In genomic region chr12:102499210-102499609, GRCm38 (mm10) we compare ENCODE assay signal across 18 mouse cellular contexts. TPM values are rescaled to one million over a fixed set of nuclear protein-coding genes. Genes with fewer than 3 reads are reported as not detected.
DNase-seq lines count a peak whose midpoint lies in the region; ATAC-seq and TF ChIP-seq lines count a peak whose summit lies in the region.
"Had no signal": no experiment of that assay in that cellular context is flagged by ENCODE, and none has a peak within 500 bp of the region (broad histone marks: within the 10 kb centered on the region; RNA-seq: fewer than 3 reads in every experiment).

No protein-coding gene starts in this region.

- no peak for TF ChIP-seq CTCF in heart, adult 2 months (IDR thresholded peaks at IDR 0.05)
- TF ChIP-seq CTCF in kidney, postnatal 0 days (IDR thresholded peaks at IDR 0.05; ENCODE audit: low read depth), result no peak
- no peak for TF ChIP-seq CTCF in kidney, adult 2 months (conservative IDR thresholded peaks at IDR 0.05; ENCODE audit: insufficient read depth, insufficient read length, low read depth, low read length)

- H3K27me3 ChIP-seq in heart, adult 2 months (ENCODE audit: control insufficient read depth, insufficient read depth, low read length), result no peaks in the 10 kb centered on the region
- H3K27me3 ChIP-seq in kidney, postnatal 0 days (ENCODE audit: insufficient read depth, low read length), result no peaks in the 10 kb centered on the region
- H3K27me3 ChIP-seq in kidney, adult 2 months (replicated peaks; ENCODE audit: control insufficient read depth, insufficient read depth, low read length), result no peaks in the 10 kb centered on the region
- H3K27me3 ChIP-seq in limb, embryonic 12.5 days, result no peaks in the 10 kb centered on the region
- H3K27me3 ChIP-seq: CH12.LX; forebrain, embryonic 12.5 days; liver, embryonic 15.5 days; megakaryocyte, embryonic 14.5 days; neural tube, embryonic 12.5 days had no signal

- no peak overlapping the region for H3K4me2 ChIP-seq in kidney, postnatal 0 days (ENCODE audit: low read length)
- H3K4me2 ChIP-seq in limb, embryonic 12.5 days, result no peak overlapping the region
- H3K4me2 ChIP-seq: forebrain, embryonic 12.5 days; liver, embryonic 15.5 days; neural tube, embryonic 12.5 days had no signal

- H3K4me1 ChIP-seq in heart, adult 2 months (ENCODE audit: control insufficient read depth, insufficient read depth, low read length), result no peaks in the 10 kb centered on the region; the same call in 1 of the 2 replicates
- 0 out of 2 replicates have a peak, but pooled peaks cover 3% of the 10 kb centered on the region for H3K4me1 ChIP-seq in kidney, postnatal 0 days (replicated peaks; ENCODE audit: insufficient read depth, low read length)
- peaks cover 11% of the 10 kb centered on the region for H3K4me1 ChIP-seq in kidney, adult 2 months (ENCODE audit: control insufficient read depth, insufficient read depth, low read length)
- H3K4me1 ChIP-seq in limb, embryonic 12.5 days (replicated peaks), result peaks cover 19% of the 10 kb centered on the region
- H3K4me1 ChIP-seq: forebrain, embryonic 12.5 days; liver, embryonic 15.5 days; neural tube, embryonic 12.5 days had no signal

- DNase-seq in heart, adult 11 months, result peak; percentile 76
- no peak for DNase-seq in heart, adult 2 months
- DNase-seq in kidney, postnatal 0 days (ENCODE audit: low spot score), result no peak
- no peak for DNase-seq in kidney, adult 2 months
- no peak for DNase-seq in thymus, adult 18-20 months
- DNase-seq in cerebellum, adult 9-10 months, result no peak
- no peak for DNase-seq in neural tube, embryonic 10.5 days (ENCODE audit: extremely low spot score, low spot score)
- DNase-seq: cerebellum, adult 11 months; layer of hippocampus, postnatal 36 days; right cerebral cortex, postnatal 14 days had no signal

- no peak for TF ChIP-seq EP300 in heart, adult 2 months (IDR thresholded peaks at IDR 0.05; ENCODE audit: insufficient read depth, low read depth, low read length)

- no peak overlapping the region for H3K27ac ChIP-seq in heart, adult 2 months
- H3K27ac ChIP-seq in kidney, postnatal 0 days, result peak overlapping the region; percentile 37; the same call in 1 of the 2 replicates
- H3K27ac ChIP-seq in kidney, adult 2 months (ENCODE audit: insufficient read depth, low read depth, low read length), result no peak overlapping the region
- peak overlapping the region; percentile 82 for H3K27ac ChIP-seq in limb, embryonic 12.5 days
- H3K27ac ChIP-seq: forebrain, embryonic 12.5 days; hindbrain, postnatal 0 days; liver, embryonic 15.5 days; neural tube, embryonic 12.5 days had no signal

- 89% methylated on average over 5 of the region's 5 CpGs for WGBS in heart, adult 2 months
- WGBS in kidney, postnatal 0 days, result 62% methylated on average over 5 of the region's 5 CpGs
- 64% methylated on average over 5 of the region's 5 CpGs for WGBS in kidney, adult 2 months
- WGBS in limb, embryonic 12.5 days, result 74% methylated on average over 5 of the region's 5 CpGs

- H3K9ac ChIP-seq in heart, adult 2 months (ENCODE audit: low read depth, low read length), result no peak overlapping the region
- no peak overlapping the region for H3K9ac ChIP-seq in kidney, postnatal 0 days (ENCODE audit: low read depth, low read length)
- H3K9ac ChIP-seq in limb, embryonic 12.5 days (replicated peaks), result no peak overlapping the region
- H3K9ac ChIP-seq: forebrain, embryonic 12.5 days; liver, embryonic 15.5 days; neural tube, embryonic 12.5 days had no signal

- H3K79me2 ChIP-seq in heart, adult 2 months (replicated peaks; ENCODE audit: control insufficient read depth, insufficient read depth, low read length), result no peaks in the 10 kb centered on the region

- intact Hi-C loops in heart, adult 2 months (cut with DNase I), result loop anchor here (10.0 kb wide), 1 partner anchor 216 kb away; no protein-coding TSS in a partner anchor

- no peak overlapping the region for H3K4me3 ChIP-seq in heart, adult 2 months
- no peak overlapping the region for H3K4me3 ChIP-seq in kidney, postnatal 0 days (replicated peaks; ENCODE audit: low read depth, low read length)
- H3K4me3 ChIP-seq in kidney, adult 2 months (ENCODE audit: insufficient read depth, low read depth, low read length), result no peak overlapping the region
- no peak overlapping the region for H3K4me3 ChIP-seq in limb, embryonic 12.5 days (replicated peaks)
- H3K4me3 ChIP-seq: forebrain, embryonic 12.5 days; liver, embryonic 15.5 days; megakaryocyte, embryonic 14.5 days; neural tube, embryonic 12.5 days had no signal

- ATAC-seq in kidney, postnatal 0 days (replicated peaks; ENCODE audit: low FRiP score, low read depth), result no peak
- no peak; the same call in 1 of the 2 replicates for ATAC-seq in limb, embryonic 12.5 days (ENCODE audit: insufficient number of reproducible peaks, insufficient read depth, low FRiP score, low TSS enrichment, low read depth)
- ATAC-seq: hindbrain, postnatal 0 days had no signal

- H3K9me3 ChIP-seq in kidney, postnatal 0 days (replicated peaks; ENCODE audit: low read length), result no peaks in the 10 kb centered on the region
- no peaks in the 10 kb centered on the region for H3K9me3 ChIP-seq in limb, embryonic 12.5 days
- H3K9me3 ChIP-seq: forebrain, embryonic 12.5 days; liver, embryonic 15.5 days; megakaryocyte, embryonic 14.5 days; neural tube, embryonic 12.5 days had no signal

- H3K36me3 ChIP-seq in heart, adult 2 months (ENCODE audit: control insufficient read depth, insufficient read depth, low read length), result no peaks in the 10 kb centered on the region; the same call in 1 of the 2 replicates
- H3K36me3 ChIP-seq in kidney, postnatal 0 days (ENCODE audit: insufficient read depth, low read length), result peaks cover 14% of the 10 kb centered on the region; the same call in 1 of the 2 replicates
- H3K36me3 ChIP-seq in kidney, adult 2 months (ENCODE audit: control insufficient read depth, insufficient read depth, low read length), result peaks cover 2% of the 10 kb centered on the region; the same call in 1 of the 2 replicates
- H3K36me3 ChIP-seq in limb, embryonic 12.5 days, result peaks cover 29% of the 10 kb centered on the region

- no peak for TF ChIP-seq POLR2A in heart, adult 2 months (IDR thresholded peaks at IDR 0.05; ENCODE audit: insufficient read depth, low read depth, low read length)
- TF ChIP-seq POLR2A in kidney, adult 2 months (IDR thresholded peaks at IDR 0.05; ENCODE audit: low read depth, low read length), result no peak

RNA-seq across cellular contexts. Expression of gene Golga5, which starts 30.3 kb away (rescaled TPM):
- 10 to 100 TPM; 25.1 to 28.0 TPM for total RNA-seq in heart, adult 2 months (2021)
- 10.1 and 17.2 TPM in 2 replicates for polyA plus RNA-seq in heart, adult 2 months (2012; rRNA removed)
- polyA plus RNA-seq in kidney, postnatal 0 days (2015; fragmentation: Nextera tagmentation; extraction: Ambion mirVana), result 36.4 and 38.7 TPM in 2 replicates
- polyA plus RNA-seq in kidney, adult 2 months (2012; rRNA removed), result 12.8 and 14.8 TPM in 2 replicates
- 37.5 and 37.6 TPM in 2 replicates for polyA plus RNA-seq in limb, embryonic 12.5 days (2016; fragmentation: Nextera tagmentation; extraction: Ambion mirVana)

RNA-seq across cellular contexts. Expression of gene Chga, which starts 55.6 kb away (rescaled TPM):
- not detected for total RNA-seq in heart, adult 2 months (2021)
- polyA plus RNA-seq in heart, adult 2 months (2012; rRNA removed), result 0.06 and 0.12 TPM in 2 replicates
- 0.51 and 0.54 TPM in 2 replicates for polyA plus RNA-seq in kidney, postnatal 0 days (2015; fragmentation: Nextera tagmentation; extraction: Ambion mirVana)
- 0.31 and 1.2 TPM in 2 replicates for polyA plus RNA-seq in kidney, adult 2 months (2012; rRNA removed)
- polyA plus RNA-seq in limb, embryonic 12.5 days (2016; fragmentation: Nextera tagmentation; extraction: Ambion mirVana), result 0.33 and 0.70 TPM in 2 replicates
- total RNA-seq: CH12.LX; gastrocnemius, postnatal 36 days had no signal

RNA-seq across cellular contexts. Expression of gene Lgmn, which starts 59.6 kb away (rescaled TPM):
- total RNA-seq in heart, adult 2 months (2021), result 10 to 100 TPM; 59.9 to 63.5 TPM
- polyA plus RNA-seq in heart, adult 2 months (2012; rRNA removed), result 78.2 and 115 TPM in 2 replicates
- 286 and 302 TPM in 2 replicates for polyA plus RNA-seq in kidney, postnatal 0 days (2015; fragmentation: Nextera tagmentation; extraction: Ambion mirVana)
- polyA plus RNA-seq in kidney, adult 2 months (2012; rRNA removed), result 1,163 and 1,191 TPM in 2 replicates
- polyA plus RNA-seq in limb, embryonic 12.5 days (2016; fragmentation: Nextera tagmentation; extraction: Ambion mirVana), result 59.7 and 60.9 TPM in 2 replicates

Comparison
In these comparisons a context has a peak if more than half of its experiments do, and no peak if none do; other contexts are left out.
1. H3K27ac ChIP-seq: peak in kidney, postnatal 0 days (single experiment) and limb, embryonic 12.5 days (single experiment); none in heart, adult 2 months (single experiment) and kidney, adult 2 months (single experiment).